Mouse (Mus musculus) embryonic fibroblast, embryonic 13.5 days (primary cell): Measurements from ENCODE around the gene Mrm1. TPM values are rescaled to one million over a fixed set of nuclear protein-coding genes. Genes with fewer than 3 reads are reported as not detected.

ENCODE experiments used
- H3K27ac ChIP-seq: 2 replicates; pipeline ENCODE4 v1.5.1; 2012; ENCODE audit warnings: low read length, control low read depth, inconsistent platforms; ENCODE audit not compliant: insufficient read depth
- H3K4me1 ChIP-seq: 2 replicates; pipeline ENCODE4 v1.6.1; 2011; ENCODE audit warnings: low read length; ENCODE audit not compliant: control insufficient read depth, insufficient read depth
- H3K4me3 ChIP-seq: 2 replicates; pipeline ENCODE4 v1.5.1; 2011; ENCODE audit warnings: mild to moderate bottlenecking, control low read depth, low read length; ENCODE audit not compliant: insufficient read depth
- CTCF ChIP-seq: IDR thresholded peaks from 2 replicates; pipeline ENCODE4 v1.5.1; 2011; ENCODE audit warnings: mild to moderate bottlenecking, control low read depth, low read length, moderate library complexity, borderline replicate concordance; ENCODE audit not compliant: insufficient read depth
- POLR2A ChIP-seq: IDR thresholded peaks from 2 replicates; pipeline ENCODE4 v1.6.1; 2011; ENCODE audit warnings: low read depth, mild to moderate bottlenecking, control low read depth, low read length, moderate library complexity
- polyA plus RNA-seq: library from polyadenylated mRNA; stranded (reverse); fragments of >200 nt; gene quantifications from 2 replicates; pipeline ENCODE4 v1.2.4, GENCODE M21; 2011; ENCODE audit warnings: low read depth; ENCODE audit not compliant: missing spikeins, insufficient read length

The Mrm1 gene
- polyA plus RNA-seq, 1 experiment, result 8.4 TPM

GRCm38 (mm10) chr11:84828516-84829399 is 9.4 kb upstream of the Mrm1 start, which contains the start of gene Dhrs11:
TSS of gene Dhrs11 (minus strand) at chr11:84828994.
- peak; percentile 60 for TF ChIP-seq POLR2A
- no peak for TF ChIP-seq CTCF

GRCm38 (mm10) chr11:84827901-84828503 is 8.7 kb upstream of the Mrm1 start:
- Histone ChIP-seq H3K4me1 (no peaks in the 10 kb centered on the region), H3K4me3 (peak overlapping the region; percentile 89), H3K27ac (no peak overlapping the region)
- TF ChIP-seq POLR2A (no peak), CTCF (no peak)

More at GRCm38 (mm10) chr11:84828516-84829399, 9.4 kb upstream of the Mrm1 start, which contains the start of gene Dhrs11:
- Histone ChIP-seq H3K27ac (peak within 1 kb of the TSS; percentile 74), H3K4me3 (peak within 1 kb of the TSS; percentile 89), H3K4me1 (no peaks in the 10 kb centered on the region)

GRCm38 (mm10) chr11:84827492-84827891 is 8.2 kb upstream of the Mrm1 start:
- Histone ChIP-seq H3K4me3 (no peak overlapping the region), H3K4me1 (no peaks in the 10 kb centered on the region), H3K27ac (no peak overlapping the region)
- TF ChIP-seq POLR2A (no peak), CTCF (no peak)

GRCm38 (mm10) chr11:84826185-84826584 is 6.9 kb upstream of the Mrm1 start:
- no peak for TF ChIP-seq POLR2A
- no peak for TF ChIP-seq CTCF
- Histone ChIP-seq H3K27ac (no peak overlapping the region), H3K4me3 (no peak overlapping the region), H3K4me1 (no peaks in the 10 kb centered on the region)

GRCm38 (mm10) chr11:84825261-84825807 is 6.0 kb upstream of the Mrm1 start:
- Histone ChIP-seq H3K4me3 (no peak overlapping the region), H3K4me1 (no peaks in the 10 kb centered on the region), H3K27ac (no peak overlapping the region)
- TF ChIP-seq CTCF, result no peak
- TF ChIP-seq POLR2A, result no peak

GRCm38 (mm10) chr11:84823484-84823897 is 4.2 kb upstream of the Mrm1 start:
- H3K4me3 ChIP-seq, result no peak overlapping the region
- TF ChIP-seq CTCF (no peak), POLR2A (no peak)
- H3K4me1 ChIP-seq, result no peaks in the 10 kb centered on the region
- no peak overlapping the region for H3K27ac ChIP-seq

- Histone ChIP-seq H3K4me1 (no peaks in the 10 kb centered on the region), H3K27ac (no peak overlapping the region), H3K4me3 (no peak overlapping the region)
- TF ChIP-seq CTCF (no peak), POLR2A (no peak)
These were observed 3.2 kb upstream of the Mrm1 start for GRCm38 (mm10) chr11:84822487-84822886.

- H3K4me1 ChIP-seq, result no peaks in the 10 kb centered on the region; the same call in 1 of the 2 replicates
- no peak overlapping the region for H3K27ac ChIP-seq
- TF ChIP-seq CTCF (no peak), POLR2A (no peak)
- H3K4me3 ChIP-seq, result no peak overlapping the region
These were observed 1.9 kb upstream of the Mrm1 start for GRCm38 (mm10) chr11:84821131-84821770.
